Mouse (Mus musculus): Measurements from ENCODE around the gene Rbfox3. TPM values are rescaled to one million over a fixed set of nuclear protein-coding genes. Genes with fewer than 3 reads are reported as not detected.

The Rbfox3 gene
- polyA plus RNA-seq, 1 experiment from 2014 or later: 0.29 TPM

GRCm38 (mm10) chr11:118494001-118494737 lies 417.2 kb downstream of the Rbfox3 start:
- no peak for ATAC-seq (ENCODE audit: borderline replicate concordance, extremely low read depth, low FRiP score, low TSS enrichment)
- H3K9ac ChIP-seq: no peak overlapping the region

GRCm38 (mm10) chr11:118493458-118493857 lies 417.9 kb downstream of the Rbfox3 start:
- no peaks in the 10 kb centered on the region for H3K36me3 ChIP-seq
- H3K4me1 ChIP-seq: peaks cover 12% of the 10 kb centered on the region; the same call in 1 of the 2 replicates
- H3K9me3 ChIP-seq: no peaks in the 10 kb centered on the region
- no peak overlapping the region for H3K9ac ChIP-seq
- WGBS: 52% methylated on average over 2 of the region's 2 CpGs
- ATAC-seq (ENCODE audit: borderline replicate concordance, extremely low read depth, low FRiP score, low TSS enrichment): no peak
- 0 out of 2 replicates have a peak overlapping the region, but pooled peaks have one; percentile 13 for H3K27ac ChIP-seq
- no peak overlapping the region for H3K4me3 ChIP-seq
- no peaks in the 10 kb centered on the region for H3K27me3 ChIP-seq
- no peak overlapping the region for H3K4me2 ChIP-seq

More at GRCm38 (mm10) chr11:118494001-118494737, 417.2 kb downstream of the Rbfox3 start:
- Histone ChIP-seq H3K4me1 (peaks cover 12% of the 10 kb centered on the region; the same call in 1 of the 2 replicates), H3K27ac (0 out of 2 replicates have a peak overlapping the region, but pooled peaks have one; percentile 13), H3K36me3 (no peaks in the 10 kb centered on the region), H3K27me3 (no peaks in the 10 kb centered on the region), H3K4me2 (no peak overlapping the region), H3K4me3 (no peak overlapping the region), H3K9me3 (no peaks in the 10 kb centered on the region)
- WGBS: 72% methylated on average over 12 of the region's 12 CpGs

GRCm38 (mm10) chr11:118491230-118491629 lies 420.2 kb downstream of the Rbfox3 start:
- H3K4me3 ChIP-seq: no peak overlapping the region
- H3K9ac ChIP-seq: no peak overlapping the region
- H3K4me1 ChIP-seq: peaks cover 12% of the 10 kb centered on the region; the same call in 1 of the 2 replicates
- no peaks in the 10 kb centered on the region for H3K9me3 ChIP-seq
- no peak for ATAC-seq (ENCODE audit: borderline replicate concordance, extremely low read depth, low FRiP score, low TSS enrichment)
- no peaks in the 10 kb centered on the region for H3K27me3 ChIP-seq
- no peaks in the 10 kb centered on the region for H3K36me3 ChIP-seq
- H3K4me2 ChIP-seq: no peak overlapping the region
- WGBS: 83% methylated on average over 7 of the region's 7 CpGs
- H3K27ac ChIP-seq: no peak overlapping the region

GRCm38 (mm10) chr11:118490566-118491218 lies 420.7 kb downstream of the Rbfox3 start:
- WGBS: 19% methylated on average over 22 of the region's 22 CpGs
- no peak overlapping the region for H3K27ac ChIP-seq
- no peaks in the 10 kb centered on the region for H3K36me3 ChIP-seq
- no peaks in the 10 kb centered on the region for H3K27me3 ChIP-seq
- H3K9ac ChIP-seq: no peak overlapping the region
- H3K4me3 ChIP-seq: no peak overlapping the region
- H3K4me2 ChIP-seq: peak overlapping the region; percentile 45
- ATAC-seq (ENCODE audit: borderline replicate concordance, extremely low read depth, low FRiP score, low TSS enrichment): peak; percentile 31; the same call in 1 of the 2 replicates
- no peaks in the 10 kb centered on the region for H3K9me3 ChIP-seq
- H3K4me1 ChIP-seq: peaks cover 12% of the 10 kb centered on the region; the same call in 1 of the 2 replicates

GRCm38 (mm10) chr11:118488907-118489270 lies 422.5 kb downstream of the Rbfox3 start:
- peaks cover 8% of the 10 kb centered on the region; the same call in 1 of the 2 replicates for H3K4me1 ChIP-seq
- 72% methylated on average over 12 of the region's 12 CpGs for WGBS
- no peaks in the 10 kb centered on the region for H3K27me3 ChIP-seq
- ATAC-seq (ENCODE audit: borderline replicate concordance, extremely low read depth, low FRiP score, low TSS enrichment): no peak
- H3K9me3 ChIP-seq: no peaks in the 10 kb centered on the region
- H3K36me3 ChIP-seq: peaks cover 3% of the 10 kb centered on the region; the same call in 1 of the 2 replicates
- H3K27ac ChIP-seq: no peak overlapping the region
- no peak overlapping the region for H3K9ac ChIP-seq
- H3K4me3 ChIP-seq: no peak overlapping the region
- H3K4me2 ChIP-seq: no peak overlapping the region

- Histone ChIP-seq H3K9ac (no peak overlapping the region), H3K9me3 (no peaks in the 10 kb centered on the region), H3K4me2 (no peak overlapping the region), H3K4me3 (no peak overlapping the region), H3K4me1 (peaks cover 5% of the 10 kb centered on the region; the same call in 1 of the 2 replicates), H3K36me3 (peaks cover 3% of the 10 kb centered on the region; the same call in 1 of the 2 replicates), H3K27me3 (no peaks in the 10 kb centered on the region), H3K27ac (no peak overlapping the region)
- WGBS: 71% methylated on average over 8 of the region's 8 CpGs
- ATAC-seq (ENCODE audit: borderline replicate concordance, extremely low read depth, low FRiP score, low TSS enrichment): no peak
These were observed 423.0 kb downstream of the Rbfox3 start for GRCm38 (mm10) chr11:118488191-118488906.

- no peak overlapping the region for H3K4me2 ChIP-seq
- H3K4me1 ChIP-seq: no peaks in the 10 kb centered on the region
- no peak overlapping the region for H3K9ac ChIP-seq
- H3K36me3 ChIP-seq: peaks cover 3% of the 10 kb centered on the region; the same call in 1 of the 2 replicates
- no peak overlapping the region for H3K27ac ChIP-seq
- H3K9me3 ChIP-seq: no peaks in the 10 kb centered on the region
- no peak overlapping the region for H3K4me3 ChIP-seq
- no peaks in the 10 kb centered on the region for H3K27me3 ChIP-seq
- ATAC-seq (ENCODE audit: borderline replicate concordance, extremely low read depth, low FRiP score, low TSS enrichment): no peak
- WGBS: 75% methylated on average over 29 of the region's 29 CpGs
These were observed 424.3 kb downstream of the Rbfox3 start for GRCm38 (mm10) chr11:118486881-118487772.

GRCm38 (mm10) chr11:118486281-118486680 lies 425.1 kb downstream of the Rbfox3 start:
- no peak overlapping the region for H3K4me2 ChIP-seq
- H3K9ac ChIP-seq: no peak overlapping the region
- H3K4me3 ChIP-seq: no peak overlapping the region
- no peaks in the 10 kb centered on the region for H3K9me3 ChIP-seq
- no peak for ATAC-seq (ENCODE audit: borderline replicate concordance, extremely low read depth, low FRiP score, low TSS enrichment)
- H3K27me3 ChIP-seq: no peaks in the 10 kb centered on the region
- peaks cover 3% of the 10 kb centered on the region; the same call in 1 of the 2 replicates for H3K36me3 ChIP-seq
- 82% methylated on average over 6 of the region's 6 CpGs for WGBS
- no peaks in the 10 kb centered on the region for H3K4me1 ChIP-seq
- no peak overlapping the region for H3K27ac ChIP-seq

- H3K27ac ChIP-seq: no peak overlapping the region
- H3K27me3 ChIP-seq: no peaks in the 10 kb centered on the region
- no peak overlapping the region for H3K4me3 ChIP-seq
- H3K9ac ChIP-seq: no peak overlapping the region
- no peak for ATAC-seq (ENCODE audit: borderline replicate concordance, extremely low read depth, low FRiP score, low TSS enrichment)
- no peaks in the 10 kb centered on the region for H3K9me3 ChIP-seq
- no peak overlapping the region for H3K4me2 ChIP-seq
- 87% methylated on average over 3 of the region's 3 CpGs for WGBS
- peaks cover 3% of the 10 kb centered on the region; the same call in 1 of the 2 replicates for H3K36me3 ChIP-seq
- H3K4me1 ChIP-seq: no peaks in the 10 kb centered on the region
These were observed 425.6 kb downstream of the Rbfox3 start for GRCm38 (mm10) chr11:118485780-118486179.

- no peak overlapping the region for H3K9ac ChIP-seq
- H3K4me2 ChIP-seq: no peak overlapping the region
- no peak overlapping the region for H3K27ac ChIP-seq
- H3K36me3 ChIP-seq: peaks cover 3% of the 10 kb centered on the region; the same call in 1 of the 2 replicates
- no peak for ATAC-seq (ENCODE audit: borderline replicate concordance, extremely low read depth, low FRiP score, low TSS enrichment)
- WGBS: 69% methylated on average over 11 of the region's 11 CpGs
- no peak overlapping the region for H3K4me3 ChIP-seq
- H3K9me3 ChIP-seq: no peaks in the 10 kb centered on the region
- H3K4me1 ChIP-seq: no peaks in the 10 kb centered on the region
- H3K27me3 ChIP-seq: no peaks in the 10 kb centered on the region
These were observed 426.1 kb downstream of the Rbfox3 start for GRCm38 (mm10) chr11:118485338-118485737.

GRCm38 (mm10) chr11:118484169-118484568 lies 427.2 kb downstream of the Rbfox3 start:
- no peaks in the 10 kb centered on the region for H3K27me3 ChIP-seq
- no peak for ATAC-seq (ENCODE audit: borderline replicate concordance, extremely low read depth, low FRiP score, low TSS enrichment)
- no peak overlapping the region for H3K4me3 ChIP-seq
- H3K36me3 ChIP-seq: peaks cover 3% of the 10 kb centered on the region
- no peak overlapping the region for H3K9ac ChIP-seq
- no peaks in the 10 kb centered on the region for H3K9me3 ChIP-seq
- no peaks in the 10 kb centered on the region for H3K4me1 ChIP-seq
- no peak overlapping the region for H3K4me2 ChIP-seq
- WGBS: 77% methylated on average over 8 of the region's 8 CpGs
- H3K27ac ChIP-seq: no peak overlapping the region
